10 mouse cellular contexts compared by ENCODE assay signal in the genomic region with DNA sequence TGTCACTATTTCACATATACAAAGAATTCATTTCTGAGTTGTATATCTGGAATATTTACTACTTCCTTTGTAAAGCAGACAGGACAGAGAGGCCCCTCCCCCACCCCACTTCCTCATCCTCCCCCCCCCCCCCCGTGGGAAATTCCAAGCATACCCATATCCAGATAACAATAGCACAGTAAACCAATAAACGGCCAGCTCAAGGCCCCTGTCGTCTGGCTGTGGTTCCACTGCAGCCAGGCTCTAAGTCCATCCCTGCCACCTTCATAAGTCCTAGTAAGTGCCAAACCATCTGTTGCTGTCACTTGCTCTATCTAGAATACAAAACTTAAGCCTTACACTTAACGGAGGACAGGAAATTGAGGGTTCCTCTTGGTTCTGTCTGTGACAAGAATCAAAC.
DNase-seq lines count a peak whose midpoint lies in the region; ATAC-seq and TF ChIP-seq lines count a peak whose summit lies in the region.
"Had no signal": no experiment of that assay in that cellular context is flagged by ENCODE, and none has a peak within 500 bp of the region (broad histone marks: within the 10 kb centered on the region; RNA-seq: fewer than 3 reads in every experiment).

No protein-coding gene starts in this region.

- H3K79me3 ChIP-seq in C2C12 (ENCODE audit: low read depth): no peaks in the 10 kb centered on the region

- ATAC-seq in heart, embryonic 16.5 days (replicated peaks; ENCODE audit: extremely low read depth, insufficient read depth, low FRiP score): peak; percentile 34; the same call in 1 of the 2 replicates
- ATAC-seq in hindbrain, embryonic 11.5 days (ENCODE audit: low FRiP score): no peak

- TF ChIP-seq CTCF in C2C12 (IDR thresholded peaks at IDR 0.05; ENCODE audit: control insufficient read depth, insufficient read depth, insufficient read length): no peak
- TF ChIP-seq CTCF in MEL (IDR thresholded peaks at IDR 0.05 in 2 of 3, conservative IDR thresholded peaks at IDR 0.05 in 1 of 3; ENCODE audit: control insufficient read depth in 1 of 3, insufficient read depth in 1 of 3, low read depth in 2 of 3, low read length in 3 of 3, poor library complexity in 1 of 3, severe bottlenecking in 1 of 3): no peak

- H3K4me1 ChIP-seq in MEL (ENCODE audit: control insufficient read depth in 1 of 2, insufficient read depth in 2 of 2, low read length in 2 of 2): peaks cover 14 to 21% of the 10 kb centered on the region in 2 experiments
- H3K4me1 ChIP-seq in heart, embryonic 16.5 days (ENCODE audit: control insufficient read depth, insufficient read depth, low read length): peaks cover 44% of the 10 kb centered on the region
- H3K4me1 ChIP-seq in hindbrain, embryonic 11.5 days (replicated peaks; ENCODE audit: control insufficient read depth, insufficient read depth, low read length): peaks cover 3% of the 10 kb centered on the region; the same call in 1 of the 2 replicates

- no peaks in the 10 kb centered on the region for H3K9me3 ChIP-seq in MEL (replicated peaks; ENCODE audit: insufficient read depth, low read length)
- no peaks in the 10 kb centered on the region for H3K9me3 ChIP-seq in heart, embryonic 16.5 days (replicated peaks; ENCODE audit: control insufficient read depth, low read length)
- H3K9me3 ChIP-seq in hindbrain, embryonic 11.5 days (ENCODE audit: control insufficient read depth, low read length): no peaks in the 10 kb centered on the region
- H3K9me3 ChIP-seq: forebrain, embryonic 12.5 days had no signal

- peak; percentile 24 for DNase-seq in MEL (ENCODE audit: low read depth, low spot score)
- DNase-seq in kidney, postnatal 10 days: peak; percentile 79
- no peak for DNase-seq in adrenal gland, postnatal 25 days
- no peak for DNase-seq in layer of hippocampus, adult 11-12 months (ENCODE audit: low spot score)
- DNase-seq in spleen, adult 18-20 months: no peak
- DNase-seq in hindbrain, embryonic 11.5 days (ENCODE audit: low spot score): no peak
- DNase-seq: cerebellum, adult 11-12 months had no signal

- no peak overlapping the region for H3ac ChIP-seq in C2C12 (ENCODE audit: control insufficient read depth, insufficient read length, low read depth)

- no peaks in the 10 kb centered on the region for H3K36me3 ChIP-seq in C2C12 (ENCODE audit: control insufficient read depth, insufficient read depth)
- H3K36me3 ChIP-seq in MEL (ENCODE audit: control insufficient read depth in 1 of 2, insufficient read depth in 2 of 2, low read length in 2 of 2): peaks cover 0 to 18% of the 10 kb centered on the region in 2 experiments; a peak in 2 of 4 replicates
- no peaks in the 10 kb centered on the region for H3K36me3 ChIP-seq in heart, embryonic 16.5 days (ENCODE audit: control insufficient read depth, insufficient read depth)
- H3K36me3 ChIP-seq in hindbrain, embryonic 11.5 days (ENCODE audit: control insufficient read depth, insufficient read depth, low read length): no peaks in the 10 kb centered on the region
- H3K36me3 ChIP-seq: forebrain, embryonic 12.5 days had no signal

- no peak overlapping the region for H3K27ac ChIP-seq in MEL (ENCODE audit: control insufficient read depth, low read depth, low read length)
- H3K27ac ChIP-seq in heart, embryonic 16.5 days (ENCODE audit: low read length): 0 out of 2 replicates have a peak overlapping the region, but pooled peaks have one; percentile 44
- no peak overlapping the region for H3K27ac ChIP-seq in hindbrain, embryonic 11.5 days (ENCODE audit: low read depth, low read length)
- H3K27ac ChIP-seq: forebrain, embryonic 12.5 days had no signal

- H3K9ac ChIP-seq in MEL (ENCODE audit: control insufficient read depth, low read depth, low read length, poor library complexity, severe bottlenecking): no peak overlapping the region
- no peak overlapping the region for H3K9ac ChIP-seq in heart, embryonic 16.5 days (ENCODE audit: low read length)
- H3K9ac ChIP-seq in hindbrain, embryonic 11.5 days (ENCODE audit: low read depth, low read length): no peak overlapping the region
- H3K9ac ChIP-seq: forebrain, embryonic 12.5 days had no signal

- no peak for TF ChIP-seq POLR2A in MEL (IDR thresholded peaks at IDR 0.05; ENCODE audit: control insufficient read depth in 1 of 2, insufficient read depth in 1 of 2, low read depth in 1 of 2, low read length in 2 of 2, poor library complexity in 1 of 2)

- H3K27me3 ChIP-seq in C2C12 (ENCODE audit: control insufficient read depth, insufficient read depth, insufficient read length): no peaks in the 10 kb centered on the region
- no peaks in the 10 kb centered on the region for H3K27me3 ChIP-seq in MEL (ENCODE audit: control insufficient read depth in 1 of 2, insufficient read depth in 2 of 2, low read length in 2 of 2)
- H3K27me3 ChIP-seq in heart, embryonic 16.5 days (ENCODE audit: control insufficient read depth, insufficient read depth, low read length): no peaks in the 10 kb centered on the region
- no peaks in the 10 kb centered on the region for H3K27me3 ChIP-seq in hindbrain, embryonic 11.5 days (ENCODE audit: control insufficient read depth, insufficient read depth, low read length)
- H3K27me3 ChIP-seq: forebrain, embryonic 12.5 days had no signal

- no peak for TF ChIP-seq RAD21 in MEL (IDR thresholded peaks at IDR 0.05; ENCODE audit: low read depth, low read length)

- no peak for TF ChIP-seq EP300 in MEL (IDR thresholded peaks at IDR 0.05; ENCODE audit: low read depth in 1 of 2, low read length in 2 of 2)

- H3K4me3 ChIP-seq in C2C12 (ENCODE audit: insufficient read depth, poor library complexity, severe bottlenecking) (no peak overlapping the region), MEL (ENCODE audit: control insufficient read depth in 1 of 2, insufficient read depth in 1 of 2, low read depth in 2 of 2, low read length in 2 of 2) (no peak overlapping the region)
- no peak overlapping the region for H3K4me3 ChIP-seq in heart, embryonic 16.5 days (ENCODE audit: low read length)
- no peak overlapping the region for H3K4me3 ChIP-seq in hindbrain, embryonic 11.5 days (ENCODE audit: low read depth, low read length)
- H3K4me3 ChIP-seq: forebrain, embryonic 12.5 days had no signal

- 3% methylated on average over 4 of the region's 4 CpGs for WGBS in heart, embryonic 16.5 days
- 18% methylated on average over 3 of the region's 4 CpGs for WGBS in hindbrain, embryonic 11.5 days

- no peaks in the 10 kb centered on the region for H3K79me2 ChIP-seq in C2C12 (ENCODE audit: control insufficient read depth, insufficient read depth)
- no peaks in the 10 kb centered on the region for H3K79me2 ChIP-seq in MEL (ENCODE audit: control insufficient read depth, insufficient read depth, low read length, poor library complexity)

- H3K4me2 ChIP-seq in heart, embryonic 16.5 days (ENCODE audit: low read depth, low read length): no peak overlapping the region
- H3K4me2 ChIP-seq in hindbrain, embryonic 11.5 days (replicated peaks; ENCODE audit: low read depth, low read length): no peak overlapping the region
- H3K4me2 ChIP-seq: forebrain, embryonic 12.5 days had no signal

TF ChIP-seq in C2C12, 6 proteins besides CTCF, POLR2A, EP300 and RAD21:
- TF ChIP-seq MYOG (IDR thresholded peaks at IDR 0.05; ENCODE audit: control insufficient read depth, extremely low read depth, insufficient read length): no peak
- peak; percentile 86 for TF ChIP-seq MYOD1 (IDR thresholded peaks at IDR 0.05; ENCODE audit: control insufficient read depth, insufficient read length, low read depth)

TF ChIP-seq in MEL, 35 proteins besides CTCF, POLR2A, EP300 and RAD21:
- TF ChIP-seq ZKSCAN1 (IDR thresholded peaks at IDR 0.05; ENCODE audit: low read depth, low read length) (no peak), ZNF384 (IDR thresholded peaks at IDR 0.05; ENCODE audit: low read depth, low read length) (no peak), KAT2A (conservative IDR thresholded peaks at IDR 0.05; ENCODE audit: low read depth, low read length) (no peak), GATA1 (IDR thresholded peaks at IDR 0.05; ENCODE audit: low read depth, low read length) (no peak)

Comparison
In these comparisons a context has a peak if more than half of its experiments do, and no peak if none do; other contexts are left out.
1. DNase-seq: peak in MEL (single experiment) and kidney, postnatal 10 days (single experiment); none in adrenal gland, postnatal 25 days (single experiment), layer of hippocampus, adult 11-12 months (single experiment), spleen, adult 18-20 months (0 of 2) and hindbrain, embryonic 11.5 days (single experiment).